Mouse (Mus musculus): ENCODE measurements around the gene Mrpl55. TPM values are rescaled to one million over a fixed set of nuclear protein-coding genes. Genes with fewer than 3 reads are reported as not detected.

Mrpl55 gene
- total RNA-seq (2021) = 10 to 100 TPM; 37.3 to 39.3 TPM
- long read RNA-seq, experiment 1, transcript Mrpl55-201 (4 exons, 940 nt) = major isoform, 15 of 32 reads
- long read RNA-seq, experiment 1, partial matches to known transcripts = 2 of 32 reads
- long read RNA-seq, experiment 1, other reads (novel, unspliced or antisense) = 6 of 32 reads
- long read RNA-seq, experiment 2, transcript Mrpl55-203 (4 exons, 792 nt) = minor isoform, 12 of 63 reads
- long read RNA-seq, experiment 2, transcript Mrpl55-201 (4 exons, 940 nt) = major isoform, 28 of 63 reads
- long read RNA-seq, experiment 2, transcript Mrpl55-205 (4 exons, 718 nt) = minor isoform, 8 of 63 reads
- long read RNA-seq, experiment 2, partial matches to known transcripts = 3 of 63 reads
- long read RNA-seq, experiment 2, other reads (novel, unspliced or antisense) = 10 of 63 reads

- Histone ChIP-seq H3K27ac (peak within 1 kb of the TSS; percentile 91), H3K4me3 (peak within 1 kb of the TSS; percentile 93)
- no peak for TF ChIP-seq CTCF (conservative IDR thresholded peaks at IDR 0.05)
- DNase-seq (ENCODE audit: low spot score in 2 of 2) = peak; percentile 93 to 95
These were observed at the start of gene Mrpl55 for GRCm38 (mm10) chr11:59202081-59202995. Gene Mrpl55 (plus strand): TSS chr11:59202486.

- Histone ChIP-seq H3K4me3 (no peak overlapping the region), H3K27ac (no peak overlapping the region)
- no peak for DNase-seq (ENCODE audit: low spot score in 2 of 2)
- TF ChIP-seq CTCF (conservative IDR thresholded peaks at IDR 0.05) = no peak
These were observed 48.1 kb upstream of the Mrpl55 start for GRCm38 (mm10) chr11:59154220-59154619.

GRCm38 (mm10) chr11:59155900-59156299, 46.4 kb upstream of the Mrpl55 start:
- Histone ChIP-seq H3K27ac (no peak overlapping the region), H3K4me3 (no peak overlapping the region)
- no peak for TF ChIP-seq CTCF (conservative IDR thresholded peaks at IDR 0.05)
- no peak for DNase-seq (ENCODE audit: low spot score in 2 of 2)

GRCm38 (mm10) chr11:59159099-59159498, 43.2 kb upstream of the Mrpl55 start:
- H3K27ac ChIP-seq = no peak overlapping the region
- DNase-seq (ENCODE audit: low spot score in 2 of 2) = no peak
- TF ChIP-seq CTCF (conservative IDR thresholded peaks at IDR 0.05) = no peak
- no peak overlapping the region for H3K4me3 ChIP-seq

GRCm38 (mm10) chr11:59159558-59159957, 42.7 kb upstream of the Mrpl55 start:
- no peak for DNase-seq (ENCODE audit: low spot score in 2 of 2)
- H3K27ac ChIP-seq = no peak overlapping the region
- TF ChIP-seq CTCF (conservative IDR thresholded peaks at IDR 0.05) = no peak
- no peak overlapping the region for H3K4me3 ChIP-seq

GRCm38 (mm10) chr11:59161398-59161797, 40.9 kb upstream of the Mrpl55 start:
- Histone ChIP-seq H3K4me3 (no peak overlapping the region), H3K27ac (peak overlapping the region; percentile 99; the same call in 1 of the 2 replicates)
- 0 out of 2 replicates have a peak, but pooled peaks have one; percentile 29 for TF ChIP-seq CTCF (conservative IDR thresholded peaks at IDR 0.05)
- no peak for DNase-seq (ENCODE audit: low spot score in 2 of 2)

GRCm38 (mm10) chr11:59162443-59163254, 39.6 kb upstream of the Mrpl55 start:
- peak in 1 of 2 experiments; percentile 8 for DNase-seq (ENCODE audit: low spot score in 2 of 2)
- H3K4me3 ChIP-seq = peak overlapping the region; percentile 56
- peak overlapping the region; percentile 99 for H3K27ac ChIP-seq
- no peak for TF ChIP-seq CTCF (conservative IDR thresholded peaks at IDR 0.05)

GRCm38 (mm10) chr11:59163255-59164236, 38.7 kb upstream of the Mrpl55 start, which contains the start of gene Iba57:
Gene Iba57 (minus strand): TSS chr11:59163739.
- peak within 1 kb of the TSS; percentile 56 for H3K4me3 ChIP-seq
- peak within 1 kb of the TSS; percentile 99 for H3K27ac ChIP-seq
- peak; percentile 96 to 99 for DNase-seq (ENCODE audit: low spot score in 2 of 2)
- peak; percentile 64 for TF ChIP-seq CTCF (conservative IDR thresholded peaks at IDR 0.05)

GRCm38 (mm10) chr11:59164384-59164783, 37.9 kb upstream of the Mrpl55 start:
- no peak for TF ChIP-seq CTCF (conservative IDR thresholded peaks at IDR 0.05)
- DNase-seq (ENCODE audit: low spot score in 2 of 2) = no peak
- Histone ChIP-seq H3K4me3 (peak overlapping the region; percentile 56; the same call in 1 of the 2 replicates), H3K27ac (peak overlapping the region; percentile 99)

- Histone ChIP-seq H3K4me3 (no peak overlapping the region), H3K27ac (peak overlapping the region; percentile 69)
- no peak for DNase-seq (ENCODE audit: low spot score in 2 of 2)
- no peak for TF ChIP-seq CTCF (conservative IDR thresholded peaks at IDR 0.05)
These were observed 36.6 kb upstream of the Mrpl55 start for GRCm38 (mm10) chr11:59165616-59166241.

- DNase-seq (ENCODE audit: low spot score in 2 of 2) = no peak
- no peak for TF ChIP-seq CTCF (conservative IDR thresholded peaks at IDR 0.05)
- H3K4me3 ChIP-seq = no peak overlapping the region
- H3K27ac ChIP-seq = no peak overlapping the region
These were observed 32.5 kb upstream of the Mrpl55 start for GRCm38 (mm10) chr11:59169807-59170206.

Data from layer of hippocampus, adult 2 months (tissue).